Mouse (Mus musculus) erythroid progenitor cell, adult 5-6 weeks (primary cell): ENCODE data around the gene Napepld. TPM values are rescaled to one million over a fixed set of nuclear protein-coding genes. Genes with fewer than 3 reads are reported as not detected.

ENCODE experiments used
- ATAC-seq: replicated peaks from 2 replicates; pipeline ENCODE4 v1.8.0; 2016; ENCODE audit warnings: moderate number of reproducible peaks, mild to moderate bottlenecking, moderate TSS enrichment, inconsistent platforms; ENCODE audit not compliant: poor library complexity, low FRiP score, severe bottlenecking
- total RNA-seq, 2 experiments: library from RNA; stranded (forward) in 1 of 2; stranded (reverse) in 1 of 2; fragments of 150-400 nt in 1 of 2; fragments of 186-747, 209-891 nt in 1 of 2; gene quantifications; 2 replicates each; pipeline versions ENCODE4 v1.2.3 to v1.2.4; 2015 to 2017; ENCODE audit warnings: low replicate concordance in 2 of 2

Napepld gene
- total RNA-seq, 2 experiments from 2014 or later = 1.7 TPM; not detected in 1

- ATAC-seq = peak; percentile 71
Measured at GRCm38 (mm10) chr5:21614299-21614698, 86.9 kb downstream of the Napepld start.

Other genes with a start within 250 kb of the Napepld start
- not detected in 2 replicates for gene Lrrc17, start 157.8 kb downstream of the Napepld start, total RNA-seq (2015; ENCODE audit: low replicate concordance)
- gene Lrrc17, start 157.8 kb downstream of the Napepld start, total RNA-seq (2017; ENCODE audit: low replicate concordance) = not detected in 2 replicates
- gene Fbxl13, start 55.8 kb downstream of the Napepld start, total RNA-seq (2015; ENCODE audit: low replicate concordance) = not detected in 2 replicates
- gene Fbxl13, start 55.8 kb downstream of the Napepld start, total RNA-seq (2017; ENCODE audit: low replicate concordance) = not detected in 2 replicates
- gene Armc10, start 55.6 kb downstream of the Napepld start, total RNA-seq (2015; ENCODE audit: low replicate concordance) = 4.6 and 6.8 TPM in 2 replicates
- gene Armc10, start 55.6 kb downstream of the Napepld start, total RNA-seq (2017; ENCODE audit: low replicate concordance) = 4.5 and 5.9 TPM in 2 replicates
- gene Pmpcb, start 35.7 kb upstream of the Napepld start, total RNA-seq (2015; ENCODE audit: low replicate concordance) = 32.7 and 72.4 TPM in 2 replicates
- 56.0 and 71.2 TPM in 2 replicates for gene Pmpcb, start 35.7 kb upstream of the Napepld start, total RNA-seq (2017; ENCODE audit: low replicate concordance)
- gene Dnajc2, start 83.9 kb upstream of the Napepld start, total RNA-seq (2015; ENCODE audit: low replicate concordance) = 10.5 and 23.9 TPM in 2 replicates
- gene Dnajc2, start 83.9 kb upstream of the Napepld start, total RNA-seq (2017; ENCODE audit: low replicate concordance) = 13.3 and 18.6 TPM in 2 replicates
- 67.4 and 108 TPM in 2 replicates for gene Psmc2, start 83.9 kb upstream of the Napepld start, total RNA-seq (2015; ENCODE audit: low replicate concordance)
- 41.2 and 51.7 TPM in 2 replicates for gene Psmc2, start 83.9 kb upstream of the Napepld start, total RNA-seq (2017; ENCODE audit: low replicate concordance)
- gene Slc26a5, start 164.2 kb upstream of the Napepld start, total RNA-seq (2015; ENCODE audit: low replicate concordance) = not detected in 2 replicates
- gene Slc26a5, start 164.2 kb upstream of the Napepld start, total RNA-seq (2017; ENCODE audit: low replicate concordance) = not detected in 2 replicates